Mouse (Mus musculus) heart, embryonic 11.5 days (tissue): ENCODE measurements around the gene Tmem214. TPM values are rescaled to one million over a fixed set of nuclear protein-coding genes. Genes with fewer than 3 reads are reported as not detected.

Experiments
- ATAC-seq: fragments of 200-750 bp; cut with Nextera tagmentation; replicated peaks from 2 replicates; pipeline ENCODE4 v1.8.0; 2017; ENCODE audit warnings: moderate library complexity; ENCODE audit not compliant: insufficient number of reproducible peaks, low FRiP score, low TSS enrichment
- H3K27ac ChIP-seq: fragments of 300-500 bp; sonication (generic); 2 replicates; pipeline ENCODE4 v1.5.1; 2014; ENCODE audit warnings: mild to moderate bottlenecking, low read depth, low read length
- H3K27me3 ChIP-seq: fragments of 300-500 bp; sonication (generic); 2 replicates; pipeline ENCODE4 v1.6.1; 2014; ENCODE audit warnings: mild to moderate bottlenecking, low read length, mixed read lengths; ENCODE audit not compliant: control insufficient read depth, insufficient read depth
- H3K36me3 ChIP-seq: fragments of 300-500 bp; sonication (generic); 2 replicates; pipeline ENCODE4 v1.6.1; 2014; ENCODE audit warnings: mild to moderate bottlenecking, low read length, moderate library complexity, mixed read lengths; ENCODE audit not compliant: control insufficient read depth, insufficient read depth
- H3K4me1 ChIP-seq: fragments of 300-500 bp; sonication (generic); 2 replicates; pipeline ENCODE4 v1.6.1; 2014; ENCODE audit warnings: low read length; ENCODE audit not compliant: control insufficient read depth, insufficient read depth
- H3K4me2 ChIP-seq: fragments of 300-500 bp; sonication (generic); 2 replicates; pipeline ENCODE4 v1.6.1; 2014; ENCODE audit warnings: mild to moderate bottlenecking, moderate library complexity
- H3K4me3 ChIP-seq: fragments of 300-500 bp; sonication (generic); 2 replicates; pipeline ENCODE4 v1.5.1; 2014; ENCODE audit warnings: low read depth, low read length
- H3K9ac ChIP-seq: fragments of 300-500 bp; sonication (generic); 2 replicates; pipeline ENCODE4 v1.6.1; 2014; ENCODE audit warnings: mild to moderate bottlenecking, low read depth, low read length, moderate library complexity
- H3K9me3 ChIP-seq: fragments of 300-500 bp; sonication (generic); replicated peaks from 2 replicates; pipeline ENCODE4 v1.6.1; 2016; ENCODE audit warnings: low read length; ENCODE audit not compliant: control insufficient read depth
- WGBS: fragments of 180-500 bp; shearing (Covaris S2); extraction: QIAGEN DNeasy Blood & Tissue Kit; methylation state at CpG from one replicate; pipeline ENCODE4 v1.1.7; 2014; ENCODE audit not compliant: insufficient replicate concordance; 5-methylcytosine and 5-hydroxymethylcytosine counted together
- polyA plus RNA-seq: library from polyadenylated mRNA; unstranded; fragments of >200 nt; fragmentation: Nextera tagmentation; extraction: Ambion mirVana; gene quantifications from 2 replicates; pipeline ENCODE4 v1.2.1, GENCODE M21; 2014

Gene Tmem214
- polyA plus RNA-seq, 1 experiment from 2014 or later, result 48.2 TPM

GRCm38 (mm10) chr5:30907413-30908059 is 39.7 kb downstream of the Tmem214 start, which contains the start of gene Ost4:
Gene Ost4, minus strand, starts transcription at chr5:30907788.
- H3K9ac ChIP-seq, result peak within 1 kb of the TSS; percentile 88
- ATAC-seq, result peak; percentile 90
- no peaks in the 10 kb centered on the region for H3K27me3 ChIP-seq
- peak within 1 kb of the TSS; percentile 81 for H3K4me3 ChIP-seq
- H3K4me1 ChIP-seq, result peaks cover 47% of the 10 kb centered on the region
- no peaks in the 10 kb centered on the region for H3K9me3 ChIP-seq
- peak within 1 kb of the TSS; percentile 94 for H3K27ac ChIP-seq
- H3K4me2 ChIP-seq, result peak within 1 kb of the TSS; percentile 90
- H3K36me3 ChIP-seq, result peaks cover 14% of the 10 kb centered on the region
- WGBS, result under 1% methylated on average over 58 of the region's 58 CpGs

GRCm38 (mm10) chr5:30908426-30909299 is 40.9 kb downstream of the Tmem214 start:
- no peaks in the 10 kb centered on the region for H3K27me3 ChIP-seq
- WGBS, result 31% methylated on average over 13 of the region's 13 CpGs

GRCm38 (mm10) chr5:30909300-30909659 is 41.5 kb downstream of the Tmem214 start:
- ATAC-seq, result no peak
- Histone ChIP-seq H3K27ac (peak overlapping the region; percentile 94), H3K4me3 (no peak overlapping the region), H3K9me3 (no peaks in the 10 kb centered on the region), H3K4me2 (peak overlapping the region; percentile 90), H3K27me3 (no peaks in the 10 kb centered on the region), H3K4me1 (peaks cover 59% of the 10 kb centered on the region), H3K36me3 (peaks cover 8% of the 10 kb centered on the region; the same call in 1 of the 2 replicates), H3K9ac (no peak overlapping the region)
- WGBS, result 16% methylated on average over 7 of the region's 7 CpGs

More at GRCm38 (mm10) chr5:30908426-30909299, 40.9 kb downstream of the Tmem214 start:
- peak overlapping the region; percentile 88 for H3K9ac ChIP-seq
- H3K27ac ChIP-seq, result peak overlapping the region; percentile 94
- H3K4me3 ChIP-seq, result peak overlapping the region; percentile 81
- H3K36me3 ChIP-seq, result peaks cover 8% of the 10 kb centered on the region
- no peaks in the 10 kb centered on the region for H3K9me3 ChIP-seq
- ATAC-seq, result no peak
- peak overlapping the region; percentile 90 for H3K4me2 ChIP-seq
- H3K4me1 ChIP-seq, result peaks cover 56% of the 10 kb centered on the region

GRCm38 (mm10) chr5:30909863-30910262 is 42.1 kb downstream of the Tmem214 start:
- H3K27ac ChIP-seq, result peak overlapping the region; percentile 94; the same call in 1 of the 2 replicates

GRCm38 (mm10) chr5:30910481-30910880 is 42.7 kb downstream of the Tmem214 start:
- H3K9ac ChIP-seq, result no peak overlapping the region
- H3K36me3 ChIP-seq, result peaks cover 3% of the 10 kb centered on the region
- H3K4me2 ChIP-seq, result no peak overlapping the region
- no peaks in the 10 kb centered on the region for H3K27me3 ChIP-seq
- no peak for ATAC-seq
- no peaks in the 10 kb centered on the region for H3K9me3 ChIP-seq
- H3K4me3 ChIP-seq, result no peak overlapping the region
- peaks cover 56% of the 10 kb centered on the region for H3K4me1 ChIP-seq
- H3K27ac ChIP-seq, result no peak overlapping the region

More at GRCm38 (mm10) chr5:30909863-30910262, 42.1 kb downstream of the Tmem214 start:
- Histone ChIP-seq H3K4me2 (no peak overlapping the region), H3K9ac (no peak overlapping the region), H3K27me3 (no peaks in the 10 kb centered on the region), H3K4me3 (no peak overlapping the region), H3K36me3 (peaks cover 7% of the 10 kb centered on the region; the same call in 1 of the 2 replicates), H3K4me1 (peaks cover 59% of the 10 kb centered on the region), H3K9me3 (no peaks in the 10 kb centered on the region)
- no peak for ATAC-seq
- 79% methylated on average over 7 of the region's 7 CpGs for WGBS

- Histone ChIP-seq H3K27me3 (no peaks in the 10 kb centered on the region), H3K9me3 (no peaks in the 10 kb centered on the region), H3K4me1 (peaks cover 56% of the 10 kb centered on the region), H3K36me3 (peaks cover 2% of the 10 kb centered on the region; the same call in 1 of the 2 replicates), H3K4me2 (no peak overlapping the region), H3K27ac (peak overlapping the region; percentile 92), H3K9ac (no peak overlapping the region), H3K4me3 (no peak overlapping the region)
- WGBS, result 55% methylated on average over 5 of the region's 5 CpGs
- ATAC-seq, result no peak
Measured at GRCm38 (mm10) chr5:30912156-30912555, 44.3 kb downstream of the Tmem214 start.

- Histone ChIP-seq H3K27me3 (no peaks in the 10 kb centered on the region), H3K36me3 (peaks cover 7% of the 10 kb centered on the region), H3K27ac (peak within 1 kb of the TSS; percentile 92), H3K4me1 (peaks cover 55% of the 10 kb centered on the region), H3K9ac (peak within 1 kb of the TSS; percentile 77), H3K9me3 (no peaks in the 10 kb centered on the region), H3K4me3 (peak within 1 kb of the TSS; percentile 54), H3K4me2 (peak within 1 kb of the TSS; percentile 75)
- WGBS, result 17% methylated on average over 11 of the region's 13 CpGs
- peak; percentile 56 for ATAC-seq
Measured at GRCm38 (mm10) chr5:30913060-30913841, 45.4 kb downstream of the Tmem214 start, which contains the start of gene Emilin1. Gene Emilin1, plus strand, starts transcription at chr5:30913402.

- Histone ChIP-seq H3K4me2 (peak overlapping the region; percentile 75), H3K9ac (peak overlapping the region; percentile 77), H3K4me1 (peaks cover 46% of the 10 kb centered on the region), H3K27ac (peak overlapping the region; percentile 92), H3K36me3 (peaks cover 11% of the 10 kb centered on the region), H3K27me3 (no peaks in the 10 kb centered on the region), H3K4me3 (peak overlapping the region; percentile 54), H3K9me3 (no peaks in the 10 kb centered on the region)
- ATAC-seq, result no peak
- WGBS, result 47% methylated on average over 7 of the region's 7 CpGs
Measured at GRCm38 (mm10) chr5:30914101-30914635, 46.4 kb downstream of the Tmem214 start.
